Mouse (Mus musculus) cortical plate, adult 2 months (tissue): ENCODE data around the gene Ss18l2.
A peak's percentile ranks its signal among the peaks of the same experiment; 100 is the strongest.

Experiments
- CTCF ChIP-seq: fragments of 200-500 bp; IDR thresholded peaks from 2 replicates; pipeline ENCODE4 v1.5.1; 2011; ENCODE audit warnings: mild to moderate bottlenecking, control low read depth, low read length; ENCODE audit not compliant: insufficient read depth; ENCODE audit errors: extremely low read depth
- POLR2A ChIP-seq: fragments of 200-500 bp; IDR thresholded peaks from 2 replicates; pipeline ENCODE4 v1.6.1; 2011; ENCODE audit warnings: mild to moderate bottlenecking, low read length, control low read depth; ENCODE audit not compliant: insufficient read depth; ENCODE audit errors: extremely low read depth

- no peak for TF ChIP-seq CTCF
- TF ChIP-seq POLR2A = 0 out of 2 replicates have a peak, but pooled peaks have one; percentile 23
These were observed 48.0 kb downstream of the Ss18l2 start for GRCm38 (mm10) chr9:121757835-121758814.
